Mouse (Mus musculus): ENCODE measurements around the gene Gm10338.
"Not testable (repeated sequence)": the region's sequence is repeated elsewhere in the genome, so short reads cannot be mapped to it uniquely, and the experiment has no call there.

Gm10338 gene

GRCm38 (mm10) chr14:7595492-7595891, at the start of gene Gm10338:
Gm10338 (minus strand) TSS chr14:7595592.
- not testable (repeated sequence) for DNase-seq

GRCm38 (mm10) chr14:7643872-7644271, 48.5 kb upstream of the Gm10338 start, which contains the start of gene Gm10128:
Gm10128 (minus strand) TSS chr14:7643972.
- not testable (repeated sequence) for DNase-seq

- DNase-seq, result not testable (repeated sequence)
Observed at GRCm38 (mm10) chr14:7568382-7568781, 27.0 kb downstream of the Gm10338 start, which contains the start of gene Gm3558. Gm3558 (minus strand) TSS chr14:7568566.

GRCm38 (mm10) chr14:7567890-7568289, 27.5 kb downstream of the Gm10338 start:
- DNase-seq, result not testable (repeated sequence)

GRCm38 (mm10) chr14:7567266-7567665, 28.1 kb downstream of the Gm10338 start:
- DNase-seq, result not testable (repeated sequence)
